ENCODE assay signal across 8 mouse cellular contexts in the genomic region with DNA sequence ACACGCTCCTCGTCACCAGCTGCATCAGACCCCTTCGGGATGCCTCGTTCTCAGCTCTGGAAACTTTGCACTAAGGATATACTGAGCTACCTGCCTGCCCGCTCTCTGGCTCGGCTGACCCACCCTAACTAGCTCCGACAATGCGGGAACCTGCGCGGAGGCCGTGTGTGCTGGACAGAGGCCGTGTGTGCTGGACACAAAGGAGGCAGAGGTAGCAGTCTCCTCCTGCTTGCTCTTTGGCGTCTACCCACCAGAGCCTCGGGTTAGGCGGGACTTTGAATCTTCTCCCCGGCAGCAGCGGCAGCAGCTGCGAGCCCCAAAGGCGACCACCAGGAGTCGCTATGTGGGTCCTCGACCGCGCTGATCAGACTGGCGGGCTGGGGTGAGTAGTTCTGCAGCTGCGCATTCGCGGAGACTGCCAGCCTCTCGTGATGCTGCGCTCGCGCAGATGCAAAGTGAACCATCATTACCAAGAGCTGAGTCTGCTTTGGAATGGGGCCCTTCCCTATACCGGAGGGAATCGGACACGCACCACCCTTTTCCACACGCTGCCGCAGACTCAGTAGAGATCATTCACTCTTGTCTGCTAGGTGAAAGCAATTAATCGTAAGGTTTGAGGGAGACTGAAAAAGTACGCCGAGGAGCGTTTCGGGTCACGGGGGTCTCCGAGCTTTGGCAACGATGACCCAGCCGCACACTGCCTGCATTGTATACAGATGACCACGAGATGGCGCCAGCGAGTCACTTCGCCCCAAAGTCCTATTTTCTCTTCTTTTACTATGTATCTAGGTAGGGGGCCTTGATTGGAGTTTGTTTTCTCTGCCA. TPM values are rescaled to one million over a fixed set of nuclear protein-coding genes. Genes with fewer than 3 reads are reported as not detected.
DNase-seq lines count a peak whose midpoint lies in the region; ATAC-seq and TF ChIP-seq lines count a peak whose summit lies in the region.

No protein-coding gene starts in this region.

- no peaks in the 10 kb centered on the region for H3K79me2 ChIP-seq in heart, adult 2 months (replicated peaks; ENCODE audit: control insufficient read depth, insufficient read depth, low read length)

- peaks cover 12% of the 10 kb centered on the region for H3K27me3 ChIP-seq in embryonic facial prominence, embryonic 13.5 days
- no peaks in the 10 kb centered on the region; the same call in none of the 2 replicates for H3K27me3 ChIP-seq in heart, adult 2 months (ENCODE audit: control insufficient read depth, insufficient read depth, low read length)
- no peaks in the 10 kb centered on the region for H3K27me3 ChIP-seq in kidney, adult 2 months (replicated peaks; ENCODE audit: control insufficient read depth, insufficient read depth, low read length)
- H3K27me3 ChIP-seq in limb, embryonic 12.5 days = peaks cover 13% of the 10 kb centered on the region
- H3K27me3 ChIP-seq in midbrain, embryonic 14.5 days (ENCODE audit: control insufficient read depth, insufficient read depth, low read length) = no peaks in the 10 kb centered on the region; the same call in 1 of the 2 replicates

- peaks cover 10% of the 10 kb centered on the region for H3K4me1 ChIP-seq in embryonic facial prominence, embryonic 13.5 days
- H3K4me1 ChIP-seq in heart, adult 2 months (ENCODE audit: control insufficient read depth, insufficient read depth, low read length) = peaks cover 5% of the 10 kb centered on the region
- H3K4me1 ChIP-seq in kidney, adult 2 months (ENCODE audit: control insufficient read depth, insufficient read depth, low read length) = 0 out of 2 replicates have a peak, but pooled peaks cover 3% of the 10 kb centered on the region
- 0 out of 2 replicates have a peak, but pooled peaks cover 3% of the 10 kb centered on the region for H3K4me1 ChIP-seq in limb, embryonic 12.5 days (replicated peaks)
- H3K4me1 ChIP-seq in midbrain, embryonic 14.5 days (ENCODE audit: control insufficient read depth, insufficient read depth, low read length) = 0 out of 2 replicates have a peak, but pooled peaks cover 4% of the 10 kb centered on the region

- ATAC-seq in embryonic facial prominence, embryonic 13.5 days (ENCODE audit: insufficient number of reproducible peaks, insufficient read depth, low FRiP score, low TSS enrichment, low read depth) = peak; percentile 89
- peak; percentile 94 for ATAC-seq in limb, embryonic 12.5 days (ENCODE audit: insufficient number of reproducible peaks, insufficient read depth, low FRiP score, low TSS enrichment, low read depth)
- ATAC-seq in midbrain, embryonic 14.5 days (ENCODE audit: low FRiP score, low TSS enrichment) = peak; percentile 96

- no peaks in the 10 kb centered on the region for H3K36me3 ChIP-seq in embryonic facial prominence, embryonic 13.5 days
- H3K36me3 ChIP-seq in heart, adult 2 months (ENCODE audit: control insufficient read depth, insufficient read depth, low read length) = no peaks in the 10 kb centered on the region
- no peaks in the 10 kb centered on the region for H3K36me3 ChIP-seq in kidney, adult 2 months (ENCODE audit: control insufficient read depth, insufficient read depth, low read length)
- H3K36me3 ChIP-seq in limb, embryonic 12.5 days = no peaks in the 10 kb centered on the region
- no peaks in the 10 kb centered on the region for H3K36me3 ChIP-seq in midbrain, embryonic 14.5 days (ENCODE audit: control insufficient read depth, insufficient read depth, low read length)

- H3K4me3 ChIP-seq in embryonic facial prominence, embryonic 13.5 days = peak overlapping the region; percentile 52
- peak overlapping the region; percentile 61 for H3K4me3 ChIP-seq in heart, adult 2 months
- H3K4me3 ChIP-seq in kidney, adult 2 months (ENCODE audit: insufficient read depth, low read depth, low read length) = peak overlapping the region; percentile 52
- peak overlapping the region; percentile 48 for H3K4me3 ChIP-seq in limb, embryonic 12.5 days (replicated peaks)
- H3K4me3 ChIP-seq in midbrain, embryonic 14.5 days (replicated peaks; ENCODE audit: low read depth, low read length) = peak overlapping the region; percentile 46

- under 1% methylated on average over 49 of the region's 49 CpGs for whole genome bisulfite sequencing in embryonic facial prominence, embryonic 13.5 days
- 2% methylated on average over 49 of the region's 49 CpGs for WGBS in heart, adult 2 months
- 1% methylated on average over 49 of the region's 49 CpGs for WGBS in kidney, adult 2 months
- WGBS in limb, embryonic 12.5 days = under 1% methylated on average over 49 of the region's 49 CpGs
- WGBS in midbrain, embryonic 14.5 days = under 1% methylated on average over 49 of the region's 49 CpGs

- peak; percentile 65 for TF ChIP-seq CTCF in heart, adult 2 months (IDR thresholded peaks at IDR 0.05)
- peak; percentile 79 for TF ChIP-seq CTCF in kidney, adult 2 months (conservative IDR thresholded peaks at IDR 0.05; ENCODE audit: insufficient read depth, insufficient read length, low read depth, low read length)

- H3K9me3 ChIP-seq in embryonic facial prominence, embryonic 13.5 days = no peaks in the 10 kb centered on the region
- no peaks in the 10 kb centered on the region for H3K9me3 ChIP-seq in limb, embryonic 12.5 days
- no peaks in the 10 kb centered on the region for H3K9me3 ChIP-seq in midbrain, embryonic 14.5 days (ENCODE audit: control insufficient read depth, low read length)

- peak; percentile 67 for TF ChIP-seq EP300 in heart, adult 2 months (IDR thresholded peaks at IDR 0.05; ENCODE audit: insufficient read depth, low read depth, low read length)

- H3K4me2 ChIP-seq in embryonic facial prominence, embryonic 13.5 days = peak overlapping the region; percentile 89
- H3K4me2 ChIP-seq in limb, embryonic 12.5 days = peak overlapping the region; percentile 82
- H3K4me2 ChIP-seq in midbrain, embryonic 14.5 days (ENCODE audit: low read length) = peak overlapping the region; percentile 68

- peak overlapping the region; percentile 73 for H3K9ac ChIP-seq in embryonic facial prominence, embryonic 13.5 days
- peak overlapping the region; percentile 75 for H3K9ac ChIP-seq in heart, adult 2 months (ENCODE audit: low read depth, low read length)
- peak overlapping the region; percentile 62 for H3K9ac ChIP-seq in limb, embryonic 12.5 days (replicated peaks)
- peak overlapping the region; percentile 55 for H3K9ac ChIP-seq in midbrain, embryonic 14.5 days (replicated peaks; ENCODE audit: low read length)

- H3K27ac ChIP-seq in embryonic facial prominence, embryonic 13.5 days = peak overlapping the region; percentile 92
- peak overlapping the region; percentile 62 for H3K27ac ChIP-seq in heart, adult 2 months
- no peak overlapping the region; the same call in 1 of the 2 replicates for H3K27ac ChIP-seq in kidney, adult 2 months (ENCODE audit: insufficient read depth, low read depth, low read length)
- peak overlapping the region; percentile 92 for H3K27ac ChIP-seq in limb, embryonic 12.5 days
- peak overlapping the region; percentile 88 for H3K27ac ChIP-seq in midbrain, embryonic 14.5 days (replicated peaks; ENCODE audit: low read depth, low read length)

- peak; percentile 95 for DNase-seq in 416B (ENCODE audit: low read depth)
- peak; percentile 82 to 87 for DNase-seq in adrenal gland, postnatal 4 days (ENCODE audit: low spot score in 2 of 2)
- peak; percentile 90 to 92 for DNase-seq in heart, adult 2 months
- peak; percentile 85 for DNase-seq in kidney, adult 2 months
- peak; percentile 96 for DNase-seq in midbrain, embryonic 14.5 days
- DNase-seq in spleen, adult 18-20 months = peak; percentile 83 to 88

- intact Hi-C loops in heart, adult 2 months (cut with DNase I) = loop anchor here (5.0 kb wide), 1 partner anchor 164 kb away; no protein-coding TSS in a partner anchor

- peak; percentile 61 for TF ChIP-seq POLR2A in heart, adult 2 months (IDR thresholded peaks at IDR 0.05; ENCODE audit: insufficient read depth, low read depth, low read length)
- TF ChIP-seq POLR2A in kidney, adult 2 months (IDR thresholded peaks at IDR 0.05; ENCODE audit: low read depth, low read length) = no peak

RNA-seq across cellular contexts. Expression of gene Hist2h2bb, which starts 8.5 kb away (rescaled TPM):
- total RNA-seq in adrenal gland, postnatal 4 days (2021) = 100 to 1,000 TPM; 801 to 997 TPM
- polyA plus RNA-seq in embryonic facial prominence, embryonic 13.5 days (2015; fragmentation: Nextera tagmentation; extraction: Ambion mirVana) = 13.8 and 13.9 TPM in 2 replicates
- 10 to 100 TPM; 34.1 to 34.7 TPM for total RNA-seq in heart, adult 2 months (2021)
- 1.2 TPM in 1 of 2 replicates, not detected in the other for polyA plus RNA-seq in heart, adult 2 months (2012; rRNA removed)
- polyA plus RNA-seq in kidney, adult 2 months (2012; rRNA removed) = 0.97 and 1.1 TPM in 2 replicates
- polyA plus RNA-seq in limb, embryonic 12.5 days (2016; fragmentation: Nextera tagmentation; extraction: Ambion mirVana) = 21.4 and 34.9 TPM in 2 replicates
- 4.9 and 5.4 TPM in 2 replicates for polyA plus RNA-seq in midbrain, embryonic 14.5 days (2014; fragmentation: Nextera tagmentation; extraction: Ambion mirVana)

RNA-seq across cellular contexts. Expression of gene Hist2h3b, which starts 9.6 kb away (rescaled TPM):
- 1,000 to 10,000 TPM in 1 of 2 experiments, 100 to 1,000 TPM in 1; 924 to 1,090 TPM for total RNA-seq in adrenal gland, postnatal 4 days (2021)
- polyA plus RNA-seq in embryonic facial prominence, embryonic 13.5 days (2015; fragmentation: Nextera tagmentation; extraction: Ambion mirVana) = 80.9 and 96.2 TPM in 2 replicates
- total RNA-seq in heart, adult 2 months (2021) = 10 to 100 TPM; 11.5 to 18.3 TPM
- polyA plus RNA-seq in heart, adult 2 months (2012; rRNA removed) = 0.94 and 5.2 TPM in 2 replicates
- 10.1 and 14.1 TPM in 2 replicates for polyA plus RNA-seq in kidney, adult 2 months (2012; rRNA removed)
- polyA plus RNA-seq in limb, embryonic 12.5 days (2016; fragmentation: Nextera tagmentation; extraction: Ambion mirVana) = 95.3 and 139 TPM in 2 replicates
- 19.3 and 20.1 TPM in 2 replicates for polyA plus RNA-seq in midbrain, embryonic 14.5 days (2014; fragmentation: Nextera tagmentation; extraction: Ambion mirVana)

RNA-seq across cellular contexts. Expression of gene Hist2h4, which starts 14.9 kb away (rescaled TPM):
- 100 to 1,000 TPM in 1 of 2 experiments, 10 to 100 TPM in 1; 97.3 to 110 TPM for total RNA-seq in adrenal gland, postnatal 4 days (2021)
- polyA plus RNA-seq in embryonic facial prominence, embryonic 13.5 days (2015; fragmentation: Nextera tagmentation; extraction: Ambion mirVana) = 11.2 and 12.5 TPM in 2 replicates
- 10 to 100 TPM; 11.6 to 14.0 TPM for total RNA-seq in heart, adult 2 months (2021)
- 1.1 and 1.4 TPM in 2 replicates for polyA plus RNA-seq in heart, adult 2 months (2012; rRNA removed)
- 1.5 and 2.7 TPM in 2 replicates for polyA plus RNA-seq in kidney, adult 2 months (2012; rRNA removed)
- 19.4 and 26.5 TPM in 2 replicates for polyA plus RNA-seq in limb, embryonic 12.5 days (2016; fragmentation: Nextera tagmentation; extraction: Ambion mirVana)
- 5.2 TPM in 2 replicates for polyA plus RNA-seq in midbrain, embryonic 14.5 days (2014; fragmentation: Nextera tagmentation; extraction: Ambion mirVana)

RNA-seq across cellular contexts. Expression of gene Fcgr1, which starts 15.8 kb away (rescaled TPM):
- total RNA-seq in adrenal gland, postnatal 4 days (2021) = 1 to 10 TPM; 1.1 to 1.8 TPM
- 2.1 and 2.7 TPM in 2 replicates for polyA plus RNA-seq in embryonic facial prominence, embryonic 13.5 days (2015; fragmentation: Nextera tagmentation; extraction: Ambion mirVana)
- 1 to 10 TPM; 1.2 to 1.3 TPM for total RNA-seq in heart, adult 2 months (2021)
- polyA plus RNA-seq in heart, adult 2 months (2012; rRNA removed) = 1.1 and 2.4 TPM in 2 replicates
- 1.3 TPM in 2 replicates for polyA plus RNA-seq in kidney, adult 2 months (2012; rRNA removed)
- 0.94 and 1.1 TPM in 2 replicates for polyA plus RNA-seq in limb, embryonic 12.5 days (2016; fragmentation: Nextera tagmentation; extraction: Ambion mirVana)
- polyA plus RNA-seq in midbrain, embryonic 14.5 days (2014; fragmentation: Nextera tagmentation; extraction: Ambion mirVana) = 0.27 and 4.8 TPM in 2 replicates

RNA-seq across cellular contexts. Expression of gene Hist2h3c1, which starts 31.5 kb away (rescaled TPM):
- total RNA-seq in adrenal gland, postnatal 4 days (2021) = 1 to 10 TPM in 1 of 2 experiments, under 1 TPM in 1; 0.98 to 1.6 TPM
- 1.5 TPM in 1 of 2 replicates, not detected in the other for polyA plus RNA-seq in embryonic facial prominence, embryonic 13.5 days (2015; fragmentation: Nextera tagmentation; extraction: Ambion mirVana)
- not detected for total RNA-seq in heart, adult 2 months (2021)
- polyA plus RNA-seq in heart, adult 2 months (2012; rRNA removed) = not detected in 2 replicates
- not detected in 2 replicates for polyA plus RNA-seq in kidney, adult 2 months (2012; rRNA removed)
- 0.35 TPM in 1 of 2 replicates, not detected in the other for polyA plus RNA-seq in limb, embryonic 12.5 days (2016; fragmentation: Nextera tagmentation; extraction: Ambion mirVana)
- polyA plus RNA-seq in midbrain, embryonic 14.5 days (2014; fragmentation: Nextera tagmentation; extraction: Ambion mirVana) = 1.0 TPM in 1 of 2 replicates, not detected in the other
